Mouse (Mus musculus) Patski (cell line): Measurements from ENCODE around the gene Mapk7. TPM values are rescaled to one million over a fixed set of nuclear protein-coding genes. Genes with fewer than 3 reads are reported as not detected.

ENCODE experiments used
- ATAC-seq: fragments of 100-300 bp; one replicate; pipeline ENCODE4 v1.8.0; 2021
- CTCF ChIA-PET: fragments of 350-600 bp; sonication (Branson Sonifier 250); formaldehyde crosslinking; loops from one replicate; lab custom pipeline; 2022; ENCODE audit warnings: inconsistent platforms; lab: Charles Lee
- POLR2A ChIA-PET: fragments of 350-600 bp; sonication (Branson Sonifier 250); formaldehyde crosslinking; loops from one replicate; lab custom pipeline; 2022; ENCODE audit warnings: antibody characterized with exemption, inconsistent platforms; lab: Charles Lee
- DNase-seq: peaks from one replicate; pipeline ENCODE4 v3.0.0-alpha.2; 2011; ENCODE audit warnings: low read depth, low spot score
- H3K27me3 ChIP-seq: fragments of 371-371 bp; one replicate; pipeline ENCODE4 v1.5.1; 2021
- CTCF ChIP-seq: fragments of 100-300 bp; IDR thresholded peaks from one replicate; pipeline ENCODE4 v1.5.1; 2021
- in situ Hi-C: fragments of 300-500 bp; cut with MboI; formaldehyde crosslinking; loops from 3 replicates; pipeline ENCODE4 v1.11.1; 2018; ENCODE audit warnings: low pct_unique_long_range_greater_than_20kb, mixed read lengths
- polyA plus RNA-seq: library from polyadenylated mRNA; unstranded; gene quantifications from one replicate; pipeline ENCODE4 v1.2.3, GENCODE M21; 2021

The Mapk7 gene
- 30.1 TPM for polyA plus RNA-seq

DNA sequence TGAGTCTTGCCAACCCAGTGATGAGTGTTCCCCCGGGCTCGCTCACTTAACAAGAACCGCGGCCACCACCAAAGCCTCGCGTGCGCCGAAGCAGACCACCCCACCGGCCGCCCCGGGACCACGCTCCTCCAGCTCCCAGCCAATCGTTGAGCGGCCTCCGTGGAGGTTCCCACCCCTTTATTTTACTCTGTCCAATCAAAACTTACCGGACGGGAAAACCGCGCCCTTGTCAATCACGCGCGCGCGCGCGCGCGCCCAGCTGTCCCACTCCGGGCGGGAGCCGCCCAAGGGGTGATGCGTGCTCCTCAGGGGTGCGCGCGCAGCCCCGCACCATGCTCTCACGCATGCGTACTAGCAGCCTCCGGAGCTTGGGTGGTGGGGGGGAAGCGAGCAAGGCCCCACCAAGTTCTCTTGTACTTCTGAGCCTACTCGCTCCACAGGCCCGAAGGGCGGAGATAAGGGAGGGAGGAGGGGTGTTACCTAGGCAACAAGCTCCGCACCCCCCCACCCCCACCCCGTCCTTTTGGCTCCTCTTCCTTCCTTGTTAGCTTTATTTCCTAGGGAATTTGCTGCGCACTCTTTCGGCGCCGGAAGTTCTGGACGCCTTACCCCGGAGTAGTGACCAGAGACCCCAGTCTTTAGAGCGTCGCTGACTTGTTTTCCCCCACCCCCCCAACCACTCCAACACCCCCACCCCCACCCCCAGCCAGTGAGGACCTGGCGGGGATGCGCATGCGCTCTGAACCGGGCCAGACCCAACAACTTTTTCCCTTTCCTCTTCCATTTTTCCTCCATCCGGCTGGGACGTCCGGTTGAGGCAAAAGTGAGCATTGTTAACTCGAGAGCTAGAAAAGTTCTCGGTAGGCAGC is at the start of gene Mapk7:
Mapk7 (minus strand) TSS at position 278 of the 869 bp plus-strand sequence.
- H3K27me3 ChIP-seq = no peaks in the 10 kb centered on the region
- POLR2A ChIA-PET = interaction anchor here (1.0 to 1.3 kb wide), 2 partner anchors 15 to 59 kb away, joined by 3 read pairs; no protein-coding TSS in a partner anchor
- TF ChIP-seq CTCF = no peak
- ATAC-seq = peak; percentile 85
- in situ Hi-C loops = no loop called here
- CTCF ChIA-PET = interaction anchor here (0.6 to 3.2 kb wide), 4 partner anchors 10 to 114 kb away, joined by 3 to 19 read pairs (median 6); partner anchors contain the start of gene B9d1
- DNase-seq = peak; percentile 88

DNA sequence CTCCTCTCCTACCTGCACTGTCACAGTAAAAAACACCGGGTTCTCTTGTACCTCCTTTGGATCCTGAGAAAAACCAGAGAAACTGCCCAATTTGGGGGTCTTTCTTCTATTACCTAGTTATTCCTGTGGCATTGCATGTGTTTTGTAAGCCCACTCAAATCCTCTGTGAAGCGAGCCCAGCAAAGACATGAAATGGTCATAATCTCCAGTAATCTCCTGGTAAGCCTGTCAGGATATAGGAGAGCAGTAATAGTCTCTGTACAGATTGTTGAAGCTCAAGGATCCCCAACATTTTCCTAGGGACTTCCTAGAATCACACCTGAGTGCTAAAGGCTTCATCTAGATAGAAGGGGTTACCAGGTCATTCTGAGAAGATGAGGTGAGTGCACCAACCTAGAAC is 46.9 kb upstream of the Mapk7 start:
- ChIA-PET POLR2A (no interaction called here), CTCF (interaction anchor here (0.9 to 1.8 kb wide), 3 partner anchors 9 to 46 kb away, joined by 3 to 6 read pairs (median 5); no protein-coding TSS in a partner anchor)
- ATAC-seq = no peak
- TF ChIP-seq CTCF = no peak
- DNase-seq = no peak
- H3K27me3 ChIP-seq = no peaks in the 10 kb centered on the region
- in situ Hi-C loops = no loop called here

DNA sequence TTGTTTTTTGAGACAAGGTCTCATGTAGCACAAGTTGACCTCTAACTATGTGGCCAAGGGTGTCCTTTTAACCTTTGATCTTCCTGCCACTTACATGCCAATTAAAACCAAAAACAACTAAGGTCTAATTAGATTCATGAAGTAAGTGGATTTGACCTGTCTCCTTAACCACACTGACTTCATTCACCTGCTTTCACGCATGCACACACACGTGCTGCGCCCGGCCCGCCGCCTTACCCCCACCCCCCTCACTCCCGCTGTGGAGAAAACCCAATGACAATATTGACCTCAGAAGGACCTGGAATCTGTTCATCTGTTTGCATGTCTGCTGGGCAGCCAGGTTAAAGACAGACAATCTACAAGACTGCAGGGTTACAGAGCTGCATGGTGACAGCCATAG is 46.4 kb upstream of the Mapk7 start:
- ChIA-PET CTCF (interaction anchor here (0.9 to 1.8 kb wide), 4 partner anchors 8 to 70 kb away, joined by 3 to 6 read pairs (median 4); no protein-coding TSS in a partner anchor), POLR2A (no interaction called here)
- no peak for TF ChIP-seq CTCF
- ATAC-seq (no peak), DNase-seq (no peak)
- in situ Hi-C loops = no loop called here
- H3K27me3 ChIP-seq = no peaks in the 10 kb centered on the region

DNA sequence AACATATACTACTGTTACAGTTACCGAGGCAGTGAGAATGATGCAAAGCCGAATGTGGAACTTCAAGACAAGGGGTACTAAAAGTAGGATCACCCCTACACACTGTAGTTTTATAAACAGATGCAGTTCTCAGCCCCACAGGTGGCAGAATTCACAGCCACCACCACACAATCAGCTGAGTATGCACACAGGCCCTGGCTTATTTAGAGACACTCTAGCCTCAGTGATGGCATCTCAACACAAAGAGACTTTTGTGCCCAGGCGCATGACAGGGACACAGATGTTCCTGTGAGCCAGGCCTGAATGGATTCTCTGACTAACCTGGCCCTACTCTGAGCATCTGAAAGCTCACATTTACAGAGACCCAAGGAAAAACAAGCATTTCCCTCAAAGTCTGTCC is 43.2 kb upstream of the Mapk7 start:
- POLR2A ChIA-PET = no interaction called here
- in situ Hi-C loops = no loop called here
- TF ChIP-seq CTCF = no peak
- H3K27me3 ChIP-seq = no peaks in the 10 kb centered on the region
- ATAC-seq (no peak), DNase-seq (no peak)
- CTCF ChIA-PET = no interaction called here

DNA sequence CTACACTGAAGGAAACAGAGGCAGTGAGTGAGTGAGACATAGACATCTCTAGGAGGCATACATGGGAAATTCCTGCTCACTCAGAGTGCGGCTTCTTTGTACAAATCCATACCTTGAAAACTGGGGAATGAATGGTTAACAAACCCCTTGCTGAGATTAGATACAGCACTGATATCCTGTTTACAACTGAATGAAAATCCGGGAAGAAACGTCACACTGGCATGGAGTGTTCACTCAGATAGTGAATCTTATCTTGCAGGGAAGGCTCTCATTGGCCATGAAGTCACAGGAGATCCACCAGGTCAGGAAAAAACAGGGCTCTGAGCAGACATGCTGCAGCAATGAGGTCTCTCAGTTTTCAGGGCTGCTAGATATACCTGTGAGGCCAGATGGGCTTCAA is 42.7 kb upstream of the Mapk7 start:
- ATAC-seq (no peak), DNase-seq (no peak)
- in situ Hi-C loops = no loop called here
- ChIA-PET CTCF (no interaction called here), POLR2A (no interaction called here)
- no peaks in the 10 kb centered on the region for H3K27me3 ChIP-seq
- no peak for TF ChIP-seq CTCF

- CTCF ChIA-PET = interaction anchor here (1.1 to 2.3 kb wide), 4 partner anchors 9 to 20 kb away, joined by 3 to 6 read pairs (median 4); no protein-coding TSS in a partner anchor
- no peak for TF ChIP-seq CTCF
- in situ Hi-C loops = no loop called here
- POLR2A ChIA-PET = interaction anchor here (1.0 kb wide), 1 partner anchor 15 kb away, joined by 3 read pairs; no protein-coding TSS in a partner anchor
- ATAC-seq (no peak), DNase-seq (no peak)
- H3K27me3 ChIP-seq = no peaks in the 10 kb centered on the region
Observed at GRCm38 (mm10) chr11:61535530-61535929, 41.3 kb upstream of the Mapk7 start.

DNA sequence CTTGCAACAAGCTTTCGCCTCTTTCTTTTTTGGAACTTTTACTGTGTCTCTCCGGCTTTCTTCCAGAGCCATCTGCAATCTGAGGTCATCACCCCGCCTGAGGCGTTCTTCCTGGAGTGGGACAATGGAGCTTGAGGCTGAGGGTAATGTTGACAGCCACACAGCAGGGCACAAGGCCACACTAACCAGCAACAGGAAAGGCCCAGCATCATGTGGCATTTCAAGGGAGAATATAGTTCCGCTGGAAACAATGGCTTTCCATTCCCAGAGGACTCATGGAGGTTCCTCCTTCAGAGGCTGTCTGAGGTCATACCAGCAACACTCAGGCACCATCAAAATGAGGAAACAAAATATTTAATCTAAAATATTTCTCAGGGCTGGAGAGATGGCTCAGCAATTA is 39.4 kb upstream of the Mapk7 start:
- CTCF ChIA-PET = interaction anchor here (2.3 kb wide), 1 partner anchor 8 kb away, joined by 6 read pairs; no protein-coding TSS in a partner anchor
- TF ChIP-seq CTCF = no peak
- ATAC-seq = no peak
- POLR2A ChIA-PET = no interaction called here
- in situ Hi-C loops = no loop called here
- no peak for DNase-seq
- no peaks in the 10 kb centered on the region for H3K27me3 ChIP-seq

DNA sequence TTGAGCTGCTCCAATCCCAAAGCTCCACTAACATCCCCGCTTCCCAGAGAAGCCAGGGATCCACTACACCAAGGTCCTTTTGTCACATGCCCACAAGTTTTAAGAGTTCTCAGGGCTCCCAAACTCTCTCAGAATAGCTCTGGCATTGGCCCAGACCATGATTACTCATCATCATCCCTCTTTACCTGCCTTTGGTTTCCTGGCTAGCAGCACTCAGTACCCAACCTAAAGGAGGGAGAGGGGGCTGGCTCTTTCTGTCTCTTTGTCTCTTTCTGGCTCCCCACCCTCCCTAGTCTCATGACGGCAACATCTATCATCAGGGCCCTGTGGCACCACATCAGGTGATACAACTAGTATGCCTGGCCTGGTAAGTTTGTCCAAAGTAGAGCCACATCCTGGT is 38.6 kb upstream of the Mapk7 start:
- no peak for TF ChIP-seq CTCF
- CTCF ChIA-PET = interaction anchor here (1.5 to 1.8 kb wide), 3 partner anchors 9 to 12 kb away, joined by 3 to 6 read pairs (median 5); no protein-coding TSS in a partner anchor
- ATAC-seq (no peak), DNase-seq (no peak)
- in situ Hi-C loops = no loop called here
- H3K27me3 ChIP-seq = no peaks in the 10 kb centered on the region
- POLR2A ChIA-PET = interaction anchor here (1.1 kb wide), 1 partner anchor 11 kb away, joined by 4 read pairs; no protein-coding TSS in a partner anchor

DNA sequence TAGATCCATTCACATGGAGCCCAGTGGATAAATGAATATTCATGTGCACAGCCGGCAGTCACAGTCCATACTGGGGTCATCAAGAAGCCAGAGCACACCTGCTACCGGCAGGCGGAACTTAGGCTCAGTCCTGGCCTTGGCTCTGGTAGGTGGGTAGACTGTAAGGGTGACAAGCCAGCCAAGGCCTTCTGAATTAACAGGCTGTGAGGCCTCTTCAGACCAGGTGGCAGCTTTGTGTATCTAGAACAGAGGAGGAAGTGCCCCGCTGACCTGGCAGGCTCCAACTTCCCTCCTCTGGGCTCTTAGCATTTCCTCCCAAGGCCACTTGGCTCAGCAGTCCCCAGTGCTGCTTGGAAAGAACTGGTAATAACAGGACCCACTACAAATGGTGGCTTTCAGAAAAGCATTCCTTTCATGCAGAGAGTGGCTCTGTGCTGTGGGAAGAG is 35.1 kb upstream of the Mapk7 start:
- POLR2A ChIA-PET = no interaction called here

DNA sequence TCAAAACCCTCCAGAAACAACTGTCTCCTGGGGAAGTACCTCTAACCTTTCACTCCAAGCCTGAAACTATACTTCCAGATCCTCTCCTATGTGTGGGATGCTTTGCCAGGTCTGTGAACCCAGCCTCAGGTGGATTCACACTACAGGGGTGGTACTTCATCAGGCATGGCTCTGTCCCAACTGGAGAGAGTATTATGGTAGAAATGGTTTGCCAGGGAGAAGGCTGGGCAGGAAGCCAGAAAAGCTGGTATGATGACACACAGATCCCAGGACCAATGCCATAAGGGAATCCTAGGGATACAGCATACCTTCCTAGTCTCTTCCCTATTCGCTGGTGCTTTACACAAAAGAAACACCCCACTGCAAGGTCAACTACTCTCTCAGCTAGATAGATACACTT is 32.7 kb upstream of the Mapk7 start:
- no peaks in the 10 kb centered on the region for H3K27me3 ChIP-seq
- ChIA-PET POLR2A (no interaction called here), CTCF (interaction anchor here (1.5 kb wide), 1 partner anchor 8 kb away, joined by 6 read pairs; no protein-coding TSS in a partner anchor)
- no peak for ATAC-seq
- DNase-seq = no peak
- TF ChIP-seq CTCF = no peak
- in situ Hi-C loops = no loop called here

More for the DNA sequence above, 35.1 kb upstream of the Mapk7 start:
- H3K27me3 ChIP-seq = no peaks in the 10 kb centered on the region
- TF ChIP-seq CTCF = no peak
- in situ Hi-C loops = no loop called here
- DNase-seq (no peak), ATAC-seq (no peak)
- CTCF ChIA-PET = interaction anchor here (1.4 to 2.1 kb wide), 2 partner anchors 12 to 16 kb away, joined by 4 to 5 read pairs; no protein-coding TSS in a partner anchor
